Mouse (Mus musculus) liver, embryonic 14.5 days (tissue): ENCODE data around the gene Atg7.

Experiments
- CTCF ChIP-seq: IDR thresholded peaks from 2 replicates; pipeline ENCODE4 v1.5.1; 2016; ENCODE audit warnings: antibody characterized with exemption, low read depth, control low read depth
- EP300 ChIP-seq: IDR thresholded peaks from 2 replicates; pipeline ENCODE4 v1.6.1; 2016; ENCODE audit warnings: antibody characterized with exemption, low read depth

GRCm38 (mm10) chr6:114736355-114736754, 93.5 kb downstream of the Atg7 start:
- TF ChIP-seq CTCF (no peak), EP300 (no peak)
